Mouse (Mus musculus) intestine, embryonic 14.5 days (tissue): ENCODE measurements around the gene Rasip1. TPM values are rescaled to one million over a fixed set of nuclear protein-coding genes. Genes with fewer than 3 reads are reported as not detected.

Experiments used
- ATAC-seq: fragments of 200-750 bp; cut with Nextera tagmentation; replicated peaks from 2 replicates; pipeline ENCODE4 v1.8.0; 2017; ENCODE audit warnings: low read depth, moderate number of reproducible peaks, moderate TSS enrichment, moderate library complexity; ENCODE audit not compliant: low FRiP score, low TSS enrichment
- DNase-seq: peaks from one replicate; pipeline ENCODE4 v3.0.0-alpha.2; 2018; ENCODE audit warnings: low spot score
- H3K27ac ChIP-seq: fragments of 300-500 bp; sonication (generic); 2 replicates; pipeline ENCODE4 v1.5.1; 2014; ENCODE audit warnings: low read depth, mild to moderate bottlenecking, control low read depth
- H3K27me3 ChIP-seq: fragments of 300-500 bp; sonication (generic); replicated peaks from 2 replicates; pipeline ENCODE4 v1.6.1; 2014; ENCODE audit warnings: low read length, control low read depth; ENCODE audit not compliant: control insufficient read depth, insufficient read depth
- H3K36me3 ChIP-seq: fragments of 300-500 bp; sonication (generic); 2 replicates; pipeline ENCODE4 v1.6.1; 2014; ENCODE audit warnings: low read length, control low read depth; ENCODE audit not compliant: control insufficient read depth, insufficient read depth
- H3K4me1 ChIP-seq: fragments of 300-500 bp; sonication (generic); replicated peaks from 2 replicates; pipeline ENCODE4 v1.6.1; 2014; ENCODE audit warnings: low read length, control low read depth, mixed read lengths; ENCODE audit not compliant: control insufficient read depth, insufficient read depth
- H3K4me2 ChIP-seq: fragments of 300-500 bp; sonication (generic); 2 replicates; pipeline ENCODE4 v1.6.1; 2014; ENCODE audit warnings: low read length
- H3K4me3 ChIP-seq: fragments of 300-500 bp; sonication (generic); 2 replicates; pipeline ENCODE4 v1.5.1; 2014; ENCODE audit warnings: low read depth, low read length, control low read depth, mixed read lengths
- H3K9ac ChIP-seq: fragments of 300-500 bp; sonication (generic); 2 replicates; pipeline ENCODE4 v1.6.1; 2014; ENCODE audit warnings: mild to moderate bottlenecking, low read length
- H3K9me3 ChIP-seq: fragments of 300-500 bp; sonication (generic); 2 replicates; pipeline ENCODE4 v1.6.1; 2016; ENCODE audit warnings: low read length, control low read depth; ENCODE audit not compliant: control insufficient read depth
- WGBS: fragments of 180-500 bp; shearing (Covaris S2); extraction: QIAGEN DNeasy Blood & Tissue Kit; methylation state at CpG from one replicate; pipeline ENCODE4 v1.1.7; 2014; 5-methylcytosine and 5-hydroxymethylcytosine counted together
- polyA plus RNA-seq: library from polyadenylated mRNA; unstranded; fragments of >200 nt; fragmentation: Nextera tagmentation; extraction: Ambion mirVana; gene quantifications from 2 replicates; pipeline ENCODE4 v1.2.1, GENCODE M21; 2014

Rasip1 gene
- polyA plus RNA-seq, 1 experiment from 2014 or later, result 9.1 TPM

DNA sequence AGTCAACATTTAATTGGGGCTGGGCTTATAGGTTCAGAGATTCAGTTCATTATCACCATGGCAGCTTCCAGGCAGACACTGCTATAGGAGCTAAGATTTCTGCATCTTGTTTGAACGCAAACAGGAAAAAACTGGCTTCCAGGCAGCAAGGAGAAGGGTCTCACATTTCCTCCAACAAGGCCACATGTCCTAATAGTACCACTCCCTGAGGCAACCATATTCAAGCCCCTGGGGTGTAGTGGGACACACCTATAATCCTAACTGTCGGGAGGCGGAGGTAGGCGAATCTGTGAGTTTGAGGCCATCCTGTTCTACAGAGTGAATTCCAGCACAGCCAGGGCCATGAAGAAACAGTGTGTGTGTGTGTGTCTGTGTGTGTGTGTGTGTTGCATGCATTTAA, 32.1 kb upstream of the Rasip1 start:
- Histone ChIP-seq H3K4me1 (0 out of 2 replicates have a peak, but pooled peaks cover 5% of the 10 kb centered on the region), H3K9ac (no peak overlapping the region), H3K27me3 (no peaks in the 10 kb centered on the region), H3K36me3 (no peaks in the 10 kb centered on the region), H3K9me3 (no peaks in the 10 kb centered on the region), H3K27ac (no peak overlapping the region), H3K4me2 (no peak overlapping the region), H3K4me3 (no peak overlapping the region)
- DNase-seq, result no peak
- WGBS, result 84% methylated on average over 4 of the region's 4 CpGs
- ATAC-seq, result no peak

- Histone ChIP-seq H3K4me1 (0 out of 2 replicates have a peak, but pooled peaks cover 5% of the 10 kb centered on the region), H3K27ac (no peak overlapping the region), H3K27me3 (no peaks in the 10 kb centered on the region), H3K9me3 (no peaks in the 10 kb centered on the region), H3K9ac (no peak overlapping the region), H3K4me2 (no peak overlapping the region), H3K4me3 (no peak overlapping the region), H3K36me3 (no peaks in the 10 kb centered on the region)
- 85% methylated on average over 1 of the region's 1 CpGs for WGBS
- ATAC-seq (no peak), DNase-seq (no peak)
These were observed 31.2 kb upstream of the Rasip1 start for GRCm38 (mm10) chr7:45596107-45596506.

GRCm38 (mm10) chr7:45597013-45597412, 30.3 kb upstream of the Rasip1 start:
- no peak overlapping the region for H3K4me2 ChIP-seq
- DNase-seq (no peak), ATAC-seq (no peak)
- no peak overlapping the region for H3K4me3 ChIP-seq
- H3K27ac ChIP-seq, result no peak overlapping the region
- H3K4me1 ChIP-seq, result peaks cover 8% of the 10 kb centered on the region; the same call in 1 of the 2 replicates
- H3K36me3 ChIP-seq, result no peaks in the 10 kb centered on the region
- H3K27me3 ChIP-seq, result no peaks in the 10 kb centered on the region
- H3K9ac ChIP-seq, result no peak overlapping the region
- WGBS, result 86% methylated on average over 5 of the region's 5 CpGs
- H3K9me3 ChIP-seq, result no peaks in the 10 kb centered on the region

- no peak for ATAC-seq
- Histone ChIP-seq H3K27ac (no peak overlapping the region), H3K27me3 (no peaks in the 10 kb centered on the region), H3K4me1 (peaks cover 8% of the 10 kb centered on the region; the same call in 1 of the 2 replicates), H3K36me3 (no peaks in the 10 kb centered on the region), H3K9ac (no peak overlapping the region), H3K4me2 (no peak overlapping the region), H3K9me3 (no peaks in the 10 kb centered on the region), H3K4me3 (no peak overlapping the region)
- DNase-seq, result no peak
- 84% methylated on average over 6 of the region's 6 CpGs for WGBS
These were observed 29.8 kb upstream of the Rasip1 start for GRCm38 (mm10) chr7:45597527-45597926.

- H3K9me3 ChIP-seq, result no peaks in the 10 kb centered on the region
- ATAC-seq, result peak; percentile 60
- WGBS, result 37% methylated on average over 18 of the region's 18 CpGs
- H3K9ac ChIP-seq, result no peak overlapping the region
- H3K4me2 ChIP-seq, result peak overlapping the region; percentile 15; the same call in 1 of the 2 replicates
- H3K4me1 ChIP-seq, result peaks cover 8% of the 10 kb centered on the region; the same call in 1 of the 2 replicates
- H3K4me3 ChIP-seq, result no peak overlapping the region
- no peak for DNase-seq
- no peaks in the 10 kb centered on the region for H3K36me3 ChIP-seq
- H3K27me3 ChIP-seq, result no peaks in the 10 kb centered on the region
- H3K27ac ChIP-seq, result no peak overlapping the region
These were observed 28.1 kb upstream of the Rasip1 start for GRCm38 (mm10) chr7:45598960-45599879.

GRCm38 (mm10) chr7:45605704-45606289, 21.5 kb upstream of the Rasip1 start:
- Histone ChIP-seq H3K9ac (no peak overlapping the region), H3K27me3 (no peaks in the 10 kb centered on the region), H3K4me3 (no peak overlapping the region), H3K9me3 (no peaks in the 10 kb centered on the region), H3K4me1 (peaks cover 4% of the 10 kb centered on the region; the same call in 1 of the 2 replicates), H3K36me3 (no peaks in the 10 kb centered on the region), H3K27ac (no peak overlapping the region), H3K4me2 (no peak overlapping the region)
- ATAC-seq, result no peak
- WGBS, result 78% methylated on average over 9 of the region's 9 CpGs
- no peak for DNase-seq

DNA sequence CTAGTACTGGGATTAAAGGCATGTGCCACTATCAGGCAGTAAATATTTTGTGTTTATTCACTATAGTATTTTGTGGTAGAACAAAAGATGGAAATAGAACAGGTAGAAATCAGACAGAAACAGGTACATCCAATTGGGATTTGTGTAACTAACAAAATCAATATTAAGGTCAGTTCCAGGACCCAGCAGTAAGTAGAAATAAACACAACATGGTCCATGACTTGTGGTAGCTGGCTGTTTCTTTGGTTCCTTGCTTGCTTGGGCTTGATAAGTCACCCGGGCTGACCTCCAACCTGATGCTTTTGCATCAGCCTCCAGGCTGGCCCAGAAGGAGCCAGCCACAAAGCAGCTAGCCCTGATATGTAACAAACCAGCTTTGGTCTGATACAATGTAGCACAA, 17.8 kb upstream of the Rasip1 start:
- no peaks in the 10 kb centered on the region for H3K36me3 ChIP-seq
- no peak for DNase-seq
- no peaks in the 10 kb centered on the region for H3K27me3 ChIP-seq
- H3K9me3 ChIP-seq, result no peaks in the 10 kb centered on the region
- WGBS, result 55% methylated on average over 1 of the region's 1 CpGs
- no peak overlapping the region for H3K27ac ChIP-seq
- ATAC-seq, result no peak
- H3K4me1 ChIP-seq, result no peaks in the 10 kb centered on the region
- no peak overlapping the region for H3K4me3 ChIP-seq
- no peak overlapping the region for H3K9ac ChIP-seq
- no peak overlapping the region for H3K4me2 ChIP-seq

DNA sequence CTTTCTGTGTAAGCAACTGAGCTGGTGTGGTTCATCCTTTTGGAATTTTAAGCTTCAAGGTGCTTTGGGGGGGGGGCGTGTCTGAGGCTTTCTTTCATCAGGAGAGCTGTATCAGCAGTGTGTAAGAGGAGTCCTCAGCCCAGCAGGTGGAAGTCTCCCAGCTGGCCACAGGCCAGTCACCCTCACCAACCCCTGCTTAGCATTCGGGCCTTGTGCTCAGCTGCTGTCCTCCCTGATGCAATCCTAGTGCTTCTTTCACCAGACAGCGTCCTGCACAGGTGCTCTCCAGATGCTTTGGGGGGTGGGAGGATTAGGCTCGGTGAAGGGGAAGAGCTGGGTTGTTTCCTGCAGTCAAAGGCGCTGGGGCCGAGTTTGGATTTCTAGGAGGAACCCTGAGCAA, 11.0 kb upstream of the Rasip1 start:
- Histone ChIP-seq H3K36me3 (no peaks in the 10 kb centered on the region), H3K9ac (no peak overlapping the region), H3K27me3 (peaks cover 24% of the 10 kb centered on the region), H3K4me3 (no peak overlapping the region), H3K27ac (no peak overlapping the region), H3K9me3 (no peaks in the 10 kb centered on the region), H3K4me2 (no peak overlapping the region), H3K4me1 (no peaks in the 10 kb centered on the region)
- whole genome bisulfite sequencing, result 31% methylated on average over 6 of the region's 6 CpGs
- DNase-seq (no peak), ATAC-seq (no peak)
